Mouse (Mus musculus) heart, embryonic 13.5 days (tissue): ENCODE data around the gene Smox. TPM values are rescaled to one million over a fixed set of nuclear protein-coding genes. Genes with fewer than 3 reads are reported as not detected.

Experiments
- ATAC-seq: fragments of 200-750 bp; cut with Nextera tagmentation; 2 replicates; pipeline ENCODE4 v1.8.0; 2017; ENCODE audit warnings: moderate TSS enrichment; ENCODE audit not compliant: insufficient number of reproducible peaks, low FRiP score, low TSS enrichment; ENCODE audit errors: extremely low read depth
- H3K27ac ChIP-seq: fragments of 300-500 bp; sonication (generic); replicated peaks from 2 replicates; pipeline ENCODE4 v1.5.1; 2015; ENCODE audit warnings: moderate library complexity, mild to moderate bottlenecking, inconsistent platforms
- H3K27me3 ChIP-seq: fragments of 300-500 bp; sonication (generic); replicated peaks from 2 replicates; pipeline ENCODE4 v1.6.1; 2015; ENCODE audit warnings: mild to moderate bottlenecking, inconsistent platforms
- H3K36me3 ChIP-seq: fragments of 300-500 bp; sonication (generic); 2 replicates; pipeline ENCODE4 v1.6.1; 2015; ENCODE audit warnings: mild to moderate bottlenecking, inconsistent platforms
- H3K4me1 ChIP-seq: fragments of 300-500 bp; sonication (generic); 2 replicates; pipeline ENCODE4 v1.6.1; 2015; ENCODE audit warnings: inconsistent platforms
- H3K4me2 ChIP-seq: fragments of 300-500 bp; sonication (generic); 2 replicates; pipeline ENCODE4 v1.6.1; 2015; ENCODE audit warnings: inconsistent platforms, mild to moderate bottlenecking, moderate library complexity
- H3K4me3 ChIP-seq: fragments of 300-500 bp; sonication (generic); 2 replicates; pipeline ENCODE4 v1.5.1; 2015; ENCODE audit warnings: moderate library complexity, mild to moderate bottlenecking, inconsistent platforms
- H3K9ac ChIP-seq: fragments of 300-500 bp; sonication (generic); 2 replicates; pipeline ENCODE4 v1.6.1; 2015; ENCODE audit warnings: inconsistent platforms, mild to moderate bottlenecking, moderate library complexity
- H3K9me3 ChIP-seq: fragments of 300-500 bp; sonication (generic); 2 replicates; pipeline ENCODE4 v1.6.1; 2016; ENCODE audit warnings: inconsistent platforms
- WGBS: fragments of 180-500 bp; shearing (Covaris S2); methylation state at CpG from one replicate; pipeline ENCODE4 v1.1.7; 2015; ENCODE audit warnings: mixed read lengths; 5-methylcytosine and 5-hydroxymethylcytosine counted together
- polyA plus RNA-seq: library from polyadenylated mRNA; unstranded; fragments of >200 nt; fragmentation: Nextera tagmentation; extraction: Ambion mirVana; gene quantifications from 2 replicates; pipeline ENCODE4 v1.2.1, GENCODE M21; 2015

Gene Smox
- polyA plus RNA-seq, 1 experiment from 2014 or later: 24.4 TPM

- Histone ChIP-seq H3K9ac (peak overlapping the region; percentile 44; the same call in 1 of the 2 replicates), H3K36me3 (peaks cover 15% of the 10 kb centered on the region; the same call in 1 of the 2 replicates), H3K4me1 (peaks cover 61% of the 10 kb centered on the region), H3K27me3 (no peaks in the 10 kb centered on the region), H3K9me3 (no peaks in the 10 kb centered on the region), H3K4me3 (0 out of 2 replicates have a peak overlapping the region, but pooled peaks have one; percentile 9), H3K4me2 (peak overlapping the region; percentile 41), H3K27ac (peak overlapping the region; percentile 74)
- ATAC-seq: peak; percentile 34; the same call in 1 of the 2 replicates
- WGBS: 40% methylated on average over 4 of the region's 4 CpGs
Observed at GRCm38 (mm10) chr2:131514055-131514621, 22.8 kb downstream of the Smox start.

- no peaks in the 10 kb centered on the region for H3K27me3 ChIP-seq
- H3K36me3 ChIP-seq: peaks cover 42% of the 10 kb centered on the region
- H3K9ac ChIP-seq: no peak overlapping the region
- no peak overlapping the region for H3K27ac ChIP-seq
- H3K9me3 ChIP-seq: no peaks in the 10 kb centered on the region
- peaks cover 49% of the 10 kb centered on the region for H3K4me1 ChIP-seq
- 84% methylated on average over 4 of the region's 4 CpGs for WGBS
- ATAC-seq: no peak
- no peak overlapping the region for H3K4me3 ChIP-seq
- H3K4me2 ChIP-seq: no peak overlapping the region
Observed at GRCm38 (mm10) chr2:131517550-131517949, 26.3 kb downstream of the Smox start.

GRCm38 (mm10) chr2:131518790-131519189 is 27.5 kb downstream of the Smox start:
- 2% methylated on average over 3 of the region's 3 CpGs for WGBS
- 0 out of 2 replicates have a peak overlapping the region, but pooled peaks have one; percentile 19 for H3K9ac ChIP-seq
- no peak overlapping the region for H3K4me3 ChIP-seq
- no peak for ATAC-seq
- H3K4me2 ChIP-seq: no peak overlapping the region; the same call in 1 of the 2 replicates
- H3K36me3 ChIP-seq: peaks cover 43% of the 10 kb centered on the region
- H3K27me3 ChIP-seq: no peaks in the 10 kb centered on the region
- peaks cover 42% of the 10 kb centered on the region for H3K4me1 ChIP-seq
- H3K9me3 ChIP-seq: no peaks in the 10 kb centered on the region
- H3K27ac ChIP-seq: no peak overlapping the region; the same call in 1 of the 2 replicates

GRCm38 (mm10) chr2:131520743-131521142 is 29.4 kb downstream of the Smox start:
- H3K4me1 ChIP-seq: peaks cover 22% of the 10 kb centered on the region
- 92% methylated on average over 19 of the region's 19 CpGs for WGBS
- no peaks in the 10 kb centered on the region for H3K27me3 ChIP-seq
- ATAC-seq: no peak
- no peak overlapping the region for H3K9ac ChIP-seq
- peaks cover 62% of the 10 kb centered on the region for H3K36me3 ChIP-seq
- no peak overlapping the region for H3K4me2 ChIP-seq
- no peak overlapping the region for H3K27ac ChIP-seq
- H3K9me3 ChIP-seq: no peaks in the 10 kb centered on the region
- no peak overlapping the region for H3K4me3 ChIP-seq

- Histone ChIP-seq H3K36me3 (peaks cover 27% of the 10 kb centered on the region), H3K9me3 (no peaks in the 10 kb centered on the region), H3K9ac (no peak overlapping the region), H3K4me3 (no peak overlapping the region), H3K27me3 (no peaks in the 10 kb centered on the region), H3K27ac (no peak overlapping the region), H3K4me2 (no peak overlapping the region), H3K4me1 (peaks cover 5% of the 10 kb centered on the region; the same call in 1 of the 2 replicates)
- ATAC-seq: no peak
- 46% methylated on average over 3 of the region's 3 CpGs for WGBS
Observed at GRCm38 (mm10) chr2:131527061-131527460, 35.8 kb downstream of the Smox start.

GRCm38 (mm10) chr2:131529898-131530622 is 38.8 kb downstream of the Smox start:
- Histone ChIP-seq H3K36me3 (peaks cover 13% of the 10 kb centered on the region; the same call in 1 of the 2 replicates), H3K4me1 (peaks cover 5% of the 10 kb centered on the region; the same call in 1 of the 2 replicates), H3K4me3 (no peak overlapping the region), H3K4me2 (no peak overlapping the region), H3K9me3 (no peaks in the 10 kb centered on the region), H3K27ac (no peak overlapping the region), H3K27me3 (peaks cover 6% of the 10 kb centered on the region; the same call in 1 of the 2 replicates), H3K9ac (no peak overlapping the region)
- 27% methylated on average over 11 of the region's 11 CpGs for WGBS
- ATAC-seq: no peak

- H3K4me1 ChIP-seq: peaks cover 5% of the 10 kb centered on the region; the same call in 1 of the 2 replicates
- H3K27me3 ChIP-seq: peaks cover 6% of the 10 kb centered on the region; the same call in 1 of the 2 replicates
- no peak overlapping the region for H3K27ac ChIP-seq
- no peak for ATAC-seq
- WGBS: 22% methylated on average over 9 of the region's 9 CpGs
- H3K9me3 ChIP-seq: no peaks in the 10 kb centered on the region
- H3K4me3 ChIP-seq: no peak overlapping the region
- peaks cover 7% of the 10 kb centered on the region; the same call in 1 of the 2 replicates for H3K36me3 ChIP-seq
- H3K4me2 ChIP-seq: no peak overlapping the region
- H3K9ac ChIP-seq: no peak overlapping the region
Observed at GRCm38 (mm10) chr2:131530623-131531008, 39.3 kb downstream of the Smox start.

GRCm38 (mm10) chr2:131531271-131531670 is 40.0 kb downstream of the Smox start:
- Histone ChIP-seq H3K27me3 (peaks cover 6% of the 10 kb centered on the region; the same call in 1 of the 2 replicates), H3K4me2 (no peak overlapping the region), H3K27ac (no peak overlapping the region), H3K36me3 (0 out of 2 replicates have a peak, but pooled peaks cover 3% of the 10 kb centered on the region), H3K9ac (no peak overlapping the region), H3K9me3 (no peaks in the 10 kb centered on the region), H3K4me3 (no peak overlapping the region), H3K4me1 (peaks cover 5% of the 10 kb centered on the region; the same call in 1 of the 2 replicates)
- WGBS: 77% methylated on average over 7 of the region's 7 CpGs
- no peak for ATAC-seq

GRCm38 (mm10) chr2:131535168-131535567 is 43.9 kb downstream of the Smox start:
- Histone ChIP-seq H3K9ac (no peak overlapping the region), H3K27me3 (peaks cover 6% of the 10 kb centered on the region; the same call in 1 of the 2 replicates), H3K4me2 (no peak overlapping the region), H3K27ac (no peak overlapping the region), H3K4me1 (peaks cover 19% of the 10 kb centered on the region), H3K36me3 (no peaks in the 10 kb centered on the region), H3K4me3 (no peak overlapping the region), H3K9me3 (no peaks in the 10 kb centered on the region)
- 76% methylated on average over 5 of the region's 5 CpGs for WGBS
- no peak for ATAC-seq

GRCm38 (mm10) chr2:131538341-131538740 is 47.0 kb downstream of the Smox start:
- Histone ChIP-seq H3K27me3 (peaks cover 12% of the 10 kb centered on the region; the same call in 1 of the 2 replicates), H3K4me3 (no peak overlapping the region), H3K9ac (no peak overlapping the region), H3K4me2 (no peak overlapping the region), H3K36me3 (no peaks in the 10 kb centered on the region), H3K27ac (peak overlapping the region; percentile 58), H3K9me3 (no peaks in the 10 kb centered on the region), H3K4me1 (peaks cover 15% of the 10 kb centered on the region)
- WGBS: 35% methylated on average over 7 of the region's 7 CpGs
- ATAC-seq: peak; percentile 54

- no peak for ATAC-seq
- no peaks in the 10 kb centered on the region for H3K36me3 ChIP-seq
- H3K9me3 ChIP-seq: no peaks in the 10 kb centered on the region
- H3K4me2 ChIP-seq: no peak overlapping the region
- no peak overlapping the region for H3K4me3 ChIP-seq
- WGBS: 72% methylated on average over 6 of the region's 6 CpGs
- peaks cover 19% of the 10 kb centered on the region for H3K27me3 ChIP-seq
- no peak overlapping the region for H3K9ac ChIP-seq
- H3K27ac ChIP-seq: no peak overlapping the region
- H3K4me1 ChIP-seq: peaks cover 15% of the 10 kb centered on the region
Observed at GRCm38 (mm10) chr2:131539780-131540179, 48.5 kb downstream of the Smox start.
